Mouse (Mus musculus) adrenal gland, postnatal 10 days (tissue): ENCODE measurements around the gene Tnfrsf18. TPM values are rescaled to one million over a fixed set of nuclear protein-coding genes. Genes with fewer than 3 reads are reported as not detected.

Experiments
- DNase-seq: peaks from one replicate; pipeline ENCODE4 v3.0.0; 2021; ENCODE audit warnings: mixed read lengths
- long read RNA-seq, 2 experiments: library from polyadenylated mRNA; stranded (forward); transcript quantifications; one replicate each; pipeline ENCODE4 v2.0.0; 2021
- total RNA-seq, 2 experiments: library from RNA; stranded (reverse); gene quantifications; 2 replicates each; pipeline ENCODE4 v1.2.3; 2021

Gene Tnfrsf18
- under 1 TPM; 0.51 to 0.66 TPM for total RNA-seq
- long read RNA-seq, experiment 1, partial matches to known transcripts, result 0 of 1 reads
- long read RNA-seq, experiment 1, other reads (novel, unspliced or antisense), result 1 of 1 reads
- long read RNA-seq, experiment 2, result 0 reads

DNA sequence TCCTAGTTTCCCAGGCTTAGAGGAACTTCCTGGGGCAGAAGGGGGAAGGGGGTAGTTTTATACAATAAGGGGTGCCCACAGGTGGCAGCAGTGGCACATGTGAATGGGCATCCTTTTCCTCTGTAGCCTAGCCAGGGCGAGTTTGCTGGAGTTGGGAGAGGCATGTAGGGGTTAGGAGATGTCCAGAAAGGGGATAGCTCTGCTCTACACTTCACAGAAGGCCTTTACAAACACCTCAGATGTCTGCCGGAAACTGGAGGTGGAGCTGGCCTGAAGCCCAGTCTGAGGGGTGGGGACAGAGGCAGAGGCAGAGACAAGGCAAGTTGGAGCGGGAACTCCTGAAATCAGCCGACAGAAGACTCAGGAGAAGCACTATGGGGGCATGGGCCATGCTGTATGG, at the start of gene Tnfrsf18:
Tnfrsf18 (plus strand) TSS at position 152 of the 400 bp plus-strand sequence.
- DNase-seq, result peak; percentile 54

DNA sequence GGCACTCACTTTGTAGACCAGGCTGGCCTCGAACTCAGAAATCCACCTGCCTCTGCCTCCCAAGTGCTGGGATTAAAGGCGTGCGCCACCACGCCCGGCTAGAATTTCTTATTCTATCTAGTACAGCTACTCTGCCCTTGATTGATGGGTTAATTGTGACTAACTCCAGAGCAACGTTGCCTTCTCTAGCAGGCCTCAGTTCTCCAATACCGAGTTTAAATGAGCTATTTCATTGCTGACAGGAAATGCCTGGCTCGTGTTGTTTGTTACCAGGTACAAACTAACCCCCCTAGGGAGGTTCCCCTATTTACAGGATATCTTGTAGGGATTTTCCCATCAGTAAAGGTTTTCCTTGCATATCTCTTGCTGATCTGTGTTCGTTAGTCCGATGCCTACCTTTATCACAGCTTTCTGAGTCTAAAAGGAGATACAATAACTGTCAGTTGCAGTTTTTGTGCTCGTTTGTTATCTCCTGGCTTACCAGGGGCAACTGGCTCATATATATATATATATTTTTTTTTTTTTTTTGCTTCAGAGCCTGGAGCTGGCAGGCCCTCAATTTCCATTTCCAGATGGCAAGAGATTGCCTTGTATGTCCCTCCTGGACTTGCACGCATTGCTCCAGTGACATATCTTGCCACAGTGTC, 44.4 kb upstream of the Tnfrsf18 start:
- no peak for DNase-seq

- DNase-seq, result no peak
Measured at GRCm38 (mm10) chr4:155983788-155984187, 42.2 kb upstream of the Tnfrsf18 start.

- no peak for DNase-seq
Measured at GRCm38 (mm10) chr4:155991211-155991907, 34.6 kb upstream of the Tnfrsf18 start.

DNA sequence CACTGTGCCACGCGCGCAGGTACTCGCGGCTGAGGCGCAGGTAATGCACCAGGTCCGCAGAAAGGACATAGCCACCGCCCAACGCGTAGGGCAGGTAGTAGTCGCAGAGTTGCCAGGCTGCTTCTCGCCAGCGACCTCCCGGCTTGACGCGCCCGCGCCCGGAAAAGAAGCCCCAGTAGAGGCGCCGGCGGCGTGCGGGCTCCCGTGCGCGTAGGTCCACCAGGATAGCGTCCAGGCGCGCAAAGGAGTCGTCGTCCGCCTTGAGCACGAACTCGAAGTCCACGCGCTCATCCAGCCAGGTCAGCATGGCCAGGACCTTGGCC, 34.1 kb upstream of the Tnfrsf18 start:
- no peak for DNase-seq

DNA sequence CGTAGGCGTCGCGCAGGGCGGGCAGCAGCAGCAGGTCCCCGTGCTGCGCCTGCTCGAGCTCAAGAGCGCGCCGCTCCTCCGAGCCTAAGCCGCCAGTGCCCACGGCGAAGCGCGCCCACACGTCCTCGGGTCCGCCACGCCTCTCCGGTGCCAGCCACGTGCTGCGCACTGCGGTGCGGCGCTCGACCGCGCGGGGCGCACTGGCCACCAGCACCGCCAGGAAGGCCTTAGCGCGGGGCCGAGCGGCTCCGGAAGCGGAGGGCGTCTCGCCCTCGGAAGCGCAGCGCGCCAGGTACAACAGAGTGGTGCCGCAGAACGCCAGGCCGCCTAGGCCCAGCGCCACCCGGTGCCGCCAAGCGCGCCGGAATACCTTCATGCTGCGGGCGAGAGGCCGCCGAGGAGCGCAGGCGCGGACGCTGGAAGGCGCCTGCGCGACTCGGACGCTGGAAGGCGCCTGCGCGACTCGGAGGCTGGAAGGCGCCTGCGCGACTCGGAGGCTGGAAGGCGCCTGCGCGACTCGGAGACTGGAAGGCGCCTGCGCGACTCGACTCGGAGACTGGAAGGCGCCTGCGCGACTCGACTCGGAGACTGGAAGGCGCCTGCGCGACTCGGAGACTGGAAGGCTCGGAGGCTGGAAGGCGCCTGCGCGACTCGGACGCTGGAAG, 33.6 kb upstream of the Tnfrsf18 start, which contains the start of the genes B3galt6 and Sdf4:
B3galt6 (minus strand) TSS at position 409 of the 665 bp plus-strand sequence.
Sdf4 (plus strand) TSS at position 632 of the 665 bp plus-strand sequence.
- DNase-seq, result peak; percentile 86

DNA sequence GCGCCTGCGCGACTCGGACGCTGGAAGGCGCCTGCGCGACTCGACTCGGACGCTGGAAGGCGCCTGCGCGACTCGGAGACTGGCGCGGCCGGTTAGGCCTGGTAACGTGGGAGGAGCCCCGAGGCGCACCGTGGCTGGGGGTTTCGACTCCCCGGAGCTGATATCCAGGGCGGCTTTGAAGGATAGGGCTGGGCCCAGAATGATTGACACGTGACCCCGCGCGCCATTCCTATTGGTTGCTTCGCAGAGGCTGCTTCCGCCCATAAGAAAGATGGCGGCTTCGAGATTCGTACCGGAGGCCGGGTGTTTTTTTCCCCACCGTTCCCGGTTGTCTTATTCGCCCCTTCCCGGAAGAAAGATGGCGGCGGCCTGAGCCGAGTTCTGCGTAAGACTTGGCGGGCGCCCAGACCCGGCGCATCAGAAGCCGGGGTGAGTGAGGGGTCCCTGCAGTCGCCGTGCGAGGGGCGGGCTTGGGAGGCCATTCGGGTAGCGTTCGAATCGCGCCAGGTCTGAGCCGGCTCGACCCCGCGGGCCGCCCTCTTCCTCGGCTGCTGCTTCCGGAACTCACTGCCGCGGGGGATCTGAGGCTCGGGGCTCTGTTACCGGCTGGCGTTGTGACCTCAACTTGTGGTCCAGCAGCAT, 32.9 kb upstream of the Tnfrsf18 start:
- DNase-seq, result peak; percentile 97

DNA sequence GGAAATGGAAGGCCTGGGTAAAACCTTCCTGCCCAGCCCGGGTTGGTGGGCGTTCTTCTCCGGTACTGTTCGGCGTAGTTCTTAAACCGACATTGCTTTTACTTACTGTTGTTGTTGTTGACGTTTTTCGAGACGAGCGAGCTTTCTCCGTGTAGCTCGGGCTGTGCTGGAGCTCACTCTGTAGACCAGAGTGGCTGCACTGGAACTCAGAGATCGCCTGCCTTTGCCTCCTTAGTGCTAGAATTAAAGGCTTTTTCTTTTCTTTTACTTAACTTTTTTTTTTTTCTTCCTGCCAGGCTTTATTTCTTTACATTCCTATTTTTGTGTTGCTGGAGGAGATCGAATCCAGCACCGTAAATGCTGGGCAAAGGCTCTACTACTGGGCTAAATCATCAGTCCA, 32.4 kb upstream of the Tnfrsf18 start:
- no peak for DNase-seq

GRCm38 (mm10) chr4:156004109-156004508, 21.9 kb upstream of the Tnfrsf18 start:
- DNase-seq, result no peak

DNA sequence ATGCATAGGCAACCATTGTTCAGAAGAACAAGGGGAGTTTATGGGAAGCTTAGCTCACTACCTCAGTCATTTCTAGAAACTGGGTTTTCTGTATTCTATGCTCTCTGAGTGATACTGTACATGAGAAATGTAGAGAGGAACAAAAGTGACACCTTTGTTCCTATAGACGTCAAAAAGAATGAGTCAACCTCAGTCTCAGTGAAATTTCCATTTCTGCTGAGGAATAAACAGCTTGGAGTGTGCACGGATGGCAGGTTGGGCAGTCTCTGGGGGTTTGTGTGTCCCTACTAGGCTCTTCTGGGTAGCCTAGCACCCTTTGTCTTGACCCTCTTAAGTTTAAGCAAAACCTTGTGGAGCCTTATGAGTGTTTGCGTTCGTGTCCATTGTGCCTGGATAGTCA, 17.6 kb upstream of the Tnfrsf18 start:
- DNase-seq, result no peak

- no peak for DNase-seq
Measured at GRCm38 (mm10) chr4:156013637-156014036, 12.3 kb upstream of the Tnfrsf18 start, which contains the start of gene Tnfrsf4. Gene Tnfrsf4, plus strand, starts transcription at chr4:156013843.

GRCm38 (mm10) chr4:156014436-156014835, 11.5 kb upstream of the Tnfrsf18 start:
- DNase-seq, result peak; percentile 30

- no peak for DNase-seq
Measured at GRCm38 (mm10) chr4:156019771-156020170, 6.2 kb upstream of the Tnfrsf18 start.

DNA sequence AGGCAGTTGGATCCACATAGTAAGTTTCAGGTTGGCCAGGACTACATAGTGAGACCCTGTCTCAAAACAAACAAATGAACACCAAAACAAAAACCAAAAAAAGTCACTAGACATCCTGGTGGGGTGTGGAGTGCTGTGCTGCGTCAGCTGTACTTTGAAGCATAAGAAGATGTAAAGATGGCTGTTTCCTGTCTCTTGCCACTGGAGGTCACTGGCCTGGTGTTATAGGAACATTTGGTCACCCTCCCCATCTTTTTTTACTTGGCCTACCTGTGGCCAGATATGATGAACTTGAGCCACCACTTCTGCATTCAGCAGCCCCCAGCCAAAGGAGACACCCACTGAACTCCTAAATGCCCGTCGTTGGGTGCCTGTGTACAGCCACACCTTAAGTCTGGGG, 4.6 kb upstream of the Tnfrsf18 start:
- no peak for DNase-seq

DNA sequence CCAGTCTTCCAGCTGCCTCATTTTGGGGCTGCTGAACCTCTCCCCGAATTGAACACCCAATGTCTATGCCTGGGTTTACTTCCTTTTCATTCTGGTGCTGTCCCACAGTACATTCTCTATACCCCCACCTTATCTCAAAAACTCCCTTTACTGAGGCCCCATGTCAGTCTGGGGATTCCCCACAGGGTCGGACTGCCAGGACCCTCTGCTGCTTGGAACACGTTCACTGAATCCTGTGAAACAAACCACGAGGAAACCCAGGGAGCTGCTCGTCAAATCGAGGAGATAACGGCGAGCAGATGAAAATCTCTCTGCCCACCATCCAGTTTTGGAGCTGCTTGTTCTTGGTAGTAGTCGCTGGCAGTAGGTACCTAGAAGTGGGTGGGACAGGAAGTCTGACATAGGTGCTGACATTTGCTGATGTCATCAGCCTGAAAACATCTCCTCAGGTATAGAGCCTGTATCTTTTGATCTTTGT, 4.0 kb upstream of the Tnfrsf18 start:
- DNase-seq, result no peak

DNA sequence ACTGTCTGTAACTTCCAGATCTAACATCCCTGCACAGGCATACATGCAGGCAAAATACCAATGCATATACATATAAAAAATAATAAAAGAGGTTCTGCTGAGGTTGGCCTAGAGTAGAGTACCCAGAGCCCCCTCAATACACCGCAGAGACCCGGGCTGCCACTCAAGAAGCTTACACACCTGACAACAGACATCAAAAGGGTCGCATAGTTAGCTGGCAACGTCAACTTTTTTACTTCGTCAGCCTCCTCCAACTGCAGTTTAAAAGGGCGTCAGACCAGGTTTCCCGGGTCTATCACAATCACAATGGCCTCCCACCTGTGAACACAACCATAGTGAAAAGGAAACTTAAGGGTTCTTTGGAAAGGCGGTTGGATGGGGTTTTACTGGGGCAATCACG, 2.4 kb upstream of the Tnfrsf18 start:
- DNase-seq, result no peak

- no peak for DNase-seq
Measured at GRCm38 (mm10) chr4:156024184-156024583, 1.8 kb upstream of the Tnfrsf18 start.

- no peak for DNase-seq
Measured at GRCm38 (mm10) chr4:156028580-156028979, 2.6 kb downstream of the Tnfrsf18 start.

DNA sequence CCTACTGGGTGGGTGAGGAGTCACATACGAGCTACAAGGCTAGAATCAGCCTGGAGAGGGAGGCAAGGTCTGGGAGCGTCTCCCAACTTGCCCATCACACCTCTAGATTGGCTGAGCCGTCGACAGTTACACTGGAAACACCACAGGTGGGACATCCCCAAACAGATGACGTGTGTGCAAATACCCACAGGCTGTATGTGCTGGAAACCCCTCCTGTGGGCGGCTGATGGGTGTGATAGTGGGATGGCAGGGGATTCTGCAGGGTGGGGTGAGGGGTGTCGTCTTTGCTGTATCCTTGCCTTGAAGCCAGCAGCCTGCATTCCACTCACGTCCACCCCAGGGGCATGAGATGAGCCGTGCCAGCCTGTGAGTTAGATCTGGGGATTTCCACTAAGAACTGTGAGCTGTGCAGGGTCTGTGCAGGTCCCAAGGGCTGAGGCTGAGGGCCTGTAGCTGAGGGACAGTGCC, 4.7 kb downstream of the Tnfrsf18 start:
- no peak for DNase-seq

DNA sequence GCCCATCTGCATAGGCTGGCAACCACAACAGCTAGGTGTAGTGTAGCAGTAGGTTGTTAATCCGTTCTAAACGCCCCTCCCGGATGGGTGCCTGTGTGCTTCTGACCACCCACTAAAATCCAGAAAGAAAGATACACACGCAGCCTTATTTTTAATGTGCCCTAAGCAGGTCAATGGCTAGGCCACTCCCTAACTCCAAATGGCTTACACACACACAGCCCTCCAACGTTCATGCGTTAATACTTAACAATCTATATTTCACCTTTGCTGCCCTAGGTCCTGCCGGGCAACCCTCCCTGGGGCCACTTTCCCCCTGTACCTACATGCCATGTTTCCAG, 5.3 kb downstream of the Tnfrsf18 start:
- DNase-seq, result no peak

- DNase-seq, result peak; percentile 88
Measured at GRCm38 (mm10) chr4:156031593-156032391, 5.8 kb downstream of the Tnfrsf18 start.

- DNase-seq, result peak; percentile 26
Measured at GRCm38 (mm10) chr4:156032856-156033255, 6.9 kb downstream of the Tnfrsf18 start.
